Mouse (Mus musculus): Measurements from ENCODE around the gene Olah.
"Not testable (repeated sequence)": the region's sequence is repeated elsewhere in the genome, so short reads cannot be mapped to it uniquely, and the experiment has no call there.

The Olah gene

DNA sequence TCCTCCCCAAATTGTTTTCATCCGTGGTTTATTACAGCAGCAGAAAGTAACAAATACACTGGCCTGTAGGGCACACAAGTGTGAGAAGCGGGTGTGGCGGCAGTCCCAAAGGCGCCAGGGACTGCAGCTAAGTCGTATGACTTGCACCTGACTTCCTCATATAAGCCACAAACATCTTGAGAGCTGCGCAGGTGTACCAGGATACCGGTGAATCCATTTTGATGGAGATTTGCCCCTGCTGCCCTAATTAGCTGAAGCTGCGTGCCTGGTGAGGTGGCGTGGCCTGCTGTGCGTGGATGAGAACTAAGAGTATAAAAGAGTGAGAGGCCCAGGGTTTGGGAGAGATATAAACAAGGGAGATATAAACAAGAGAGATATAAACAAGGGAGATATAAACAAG is at the start of gene Olah:
TSS of gene Olah (minus strand) at position 101 of the 400 bp plus-strand sequence.
- not testable (repeated sequence) for DNase-seq

DNA sequence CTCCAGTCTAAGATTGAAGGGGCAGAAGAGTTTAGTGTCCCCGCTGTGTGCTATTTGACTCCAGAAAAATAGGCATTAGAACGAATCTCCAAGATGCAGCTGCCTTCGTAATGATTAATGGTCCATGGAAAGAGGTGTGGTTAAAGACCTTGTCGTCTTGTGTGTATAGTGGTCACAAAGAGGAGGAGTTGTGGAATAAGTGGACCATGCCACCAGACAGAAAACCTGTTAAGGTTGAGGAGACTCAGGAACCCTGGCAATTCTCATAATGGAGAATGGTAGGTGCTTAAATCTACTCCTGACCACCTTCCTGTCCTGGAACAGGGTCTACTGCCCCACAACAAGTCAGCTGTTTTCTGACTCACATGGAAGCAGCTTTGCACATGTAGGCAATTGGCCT is 49.0 kb upstream of the Olah start:
- no peak for DNase-seq

DNA sequence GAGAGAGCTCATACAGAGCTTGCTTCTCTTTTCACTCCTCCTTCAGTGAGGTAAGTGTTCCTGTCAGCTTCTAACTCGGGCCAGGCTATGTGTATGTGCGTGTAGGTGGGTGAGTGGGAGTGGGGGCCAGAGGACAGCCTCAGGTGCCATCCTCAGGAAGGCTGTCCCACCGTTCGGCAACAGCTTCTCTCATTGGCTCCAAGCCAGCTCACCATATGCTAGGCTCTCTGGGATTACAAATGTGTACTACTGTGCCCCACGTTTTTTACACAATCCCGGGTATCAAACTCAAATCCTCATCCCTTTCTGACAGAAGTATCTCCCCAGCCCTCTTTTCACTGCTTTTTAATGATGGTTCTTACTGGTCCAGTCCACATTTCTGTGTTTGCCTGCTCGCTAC is 47.2 kb upstream of the Olah start:
- no peak for DNase-seq

DNA sequence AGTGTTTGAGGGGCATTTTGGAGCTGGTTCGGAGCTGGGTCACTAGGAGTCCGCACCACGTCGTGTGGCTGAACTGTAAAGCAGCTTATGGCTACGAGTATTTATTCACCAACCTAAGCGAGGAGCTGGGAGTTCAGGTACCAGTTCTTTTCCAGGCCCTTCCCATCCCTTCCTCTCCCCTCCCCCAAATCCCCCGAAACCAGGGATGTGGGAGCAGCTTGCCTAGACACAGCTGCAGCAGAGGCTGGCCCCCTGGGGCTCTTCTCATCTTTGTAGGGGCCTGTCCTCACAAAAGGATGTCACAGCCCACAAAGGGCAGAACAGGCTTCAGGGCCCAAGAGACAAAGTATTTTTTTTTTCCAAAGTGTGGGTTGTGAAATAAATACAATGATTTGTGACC is 40.9 kb upstream of the Olah start:
- DNase-seq: no peak

DNA sequence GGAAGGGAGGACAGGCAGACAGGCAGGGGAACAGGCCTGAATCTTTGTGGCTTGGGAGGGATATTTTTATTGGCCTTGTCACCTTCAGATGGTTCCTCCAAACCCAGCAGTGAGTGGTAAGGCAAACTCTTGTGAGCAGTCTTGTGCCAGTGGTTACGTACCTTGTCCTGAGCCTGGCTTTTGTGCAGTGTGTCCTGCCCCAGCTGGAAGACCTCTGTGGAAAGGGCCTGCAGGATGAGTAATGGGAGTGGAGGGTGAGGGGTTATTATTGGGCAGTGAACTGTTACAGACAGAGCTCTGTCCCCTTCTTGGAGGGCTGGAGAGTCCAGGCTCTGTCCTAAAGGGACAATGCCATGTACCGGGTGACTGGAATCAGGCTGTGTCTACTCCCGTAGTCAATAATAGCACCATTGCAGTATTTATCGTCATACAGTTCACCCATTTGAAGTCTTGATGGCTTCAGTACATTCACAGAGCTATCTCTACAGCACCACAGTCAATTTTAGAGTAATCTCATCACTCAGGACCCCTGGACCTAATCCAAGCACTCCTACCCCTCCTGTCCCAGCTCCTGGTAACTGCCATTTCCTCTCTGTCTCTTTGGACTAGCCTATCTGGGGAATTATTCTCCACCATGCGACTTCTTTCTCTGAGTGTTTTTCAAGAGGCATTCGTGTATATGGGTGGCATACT is 38.5 kb upstream of the Olah start:
- no peak for DNase-seq

DNA sequence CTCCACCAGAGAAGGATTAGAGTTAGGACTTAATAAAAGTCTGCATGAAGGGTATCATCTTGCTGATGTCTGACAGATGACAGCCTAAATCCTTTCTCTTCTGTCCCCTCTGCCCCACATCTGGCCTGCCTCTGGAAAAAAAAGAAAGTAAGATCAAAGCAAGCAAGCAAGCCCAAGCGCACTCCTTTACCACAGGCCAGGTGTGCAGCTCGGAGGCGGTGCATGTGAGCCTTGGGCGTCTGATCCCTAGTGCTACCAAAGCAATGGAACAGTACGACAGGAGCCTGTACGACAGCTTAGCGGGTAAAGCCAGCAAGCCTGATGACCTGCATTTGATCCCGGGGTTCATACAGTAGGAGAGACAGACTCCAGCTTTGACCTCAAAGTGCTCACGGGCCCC is 33.9 kb upstream of the Olah start:
- DNase-seq: no peak

DNA sequence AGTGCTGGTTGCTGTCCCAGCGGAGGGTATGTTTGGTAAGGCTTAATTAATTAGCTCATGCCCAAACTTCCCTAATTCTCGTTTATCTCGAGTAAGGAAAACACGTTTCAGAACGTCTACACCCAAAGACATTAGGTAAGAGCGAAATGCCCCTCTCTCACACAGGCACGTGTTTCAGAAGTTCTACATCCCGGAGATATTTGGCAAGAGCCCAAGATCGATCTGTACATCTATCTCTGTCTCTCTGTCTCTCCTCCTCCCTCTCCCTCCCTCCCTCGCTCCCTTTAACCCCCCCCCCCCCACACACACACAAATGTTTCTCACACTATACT is 27.5 kb upstream of the Olah start:
- no peak for DNase-seq

DNA sequence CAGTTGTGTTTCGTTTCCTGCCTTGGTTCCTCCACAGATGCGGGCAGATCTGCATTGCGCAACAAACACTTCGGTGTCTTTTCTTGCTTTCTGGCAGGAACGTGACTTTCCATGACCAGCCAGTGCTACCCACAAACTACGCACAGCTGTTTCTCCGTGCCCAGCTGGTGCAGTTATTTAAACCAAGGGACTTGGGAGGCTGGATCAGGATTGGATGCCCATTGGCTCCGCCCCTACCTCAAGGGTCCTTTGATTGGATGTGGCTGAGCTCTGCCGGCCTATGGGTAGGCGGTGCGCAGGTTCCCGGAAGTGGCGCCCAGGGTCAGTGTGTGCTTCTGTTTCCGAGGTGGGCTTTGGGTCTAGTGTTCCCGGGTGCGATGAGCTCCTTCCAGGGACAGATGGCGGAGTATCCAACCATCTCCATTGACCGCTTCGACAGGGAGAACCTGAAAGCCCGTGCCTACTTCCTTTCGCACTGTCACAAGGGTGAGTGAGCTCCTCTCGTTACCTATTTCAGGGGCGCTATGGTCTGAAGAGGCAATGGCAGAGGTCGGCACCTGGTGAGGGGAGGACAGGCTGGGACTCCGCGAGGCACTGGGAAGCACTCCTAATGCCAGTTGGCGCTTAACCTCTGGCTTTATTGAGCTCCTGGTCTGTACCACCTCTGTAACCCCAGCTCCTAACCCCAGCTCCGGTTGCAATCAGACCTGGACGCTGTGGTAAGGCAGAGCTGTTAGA is 27.0 kb upstream of the Olah start, which contains the start of gene Dclre1c:
TSS of gene Dclre1c (plus strand) at position 291 of the 738 bp plus-strand sequence.
- peak; percentile 94 for DNase-seq

DNA sequence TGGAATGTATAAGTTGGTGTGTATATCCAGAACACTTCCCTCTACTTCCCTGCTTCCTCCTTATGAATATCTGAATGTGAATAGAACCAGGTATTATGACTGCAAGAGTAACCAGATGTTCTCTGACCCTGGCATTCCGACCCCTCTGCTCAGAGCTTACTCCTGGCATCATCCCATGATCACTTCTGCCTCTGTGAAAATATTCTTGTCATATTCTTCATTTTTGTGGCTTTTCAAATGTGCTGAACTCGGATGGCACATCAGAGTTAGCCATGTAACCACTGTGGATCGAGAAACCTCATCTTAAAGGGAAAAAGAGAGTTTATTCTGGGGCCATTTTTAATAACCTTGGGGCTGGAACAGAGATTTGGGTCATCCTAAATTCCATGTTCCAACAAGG is 25.5 kb upstream of the Olah start, which contains the start of gene Meig1:
TSS of gene Meig1 (minus strand) at position 101 of the 400 bp plus-strand sequence.
- no peak for DNase-seq

DNA sequence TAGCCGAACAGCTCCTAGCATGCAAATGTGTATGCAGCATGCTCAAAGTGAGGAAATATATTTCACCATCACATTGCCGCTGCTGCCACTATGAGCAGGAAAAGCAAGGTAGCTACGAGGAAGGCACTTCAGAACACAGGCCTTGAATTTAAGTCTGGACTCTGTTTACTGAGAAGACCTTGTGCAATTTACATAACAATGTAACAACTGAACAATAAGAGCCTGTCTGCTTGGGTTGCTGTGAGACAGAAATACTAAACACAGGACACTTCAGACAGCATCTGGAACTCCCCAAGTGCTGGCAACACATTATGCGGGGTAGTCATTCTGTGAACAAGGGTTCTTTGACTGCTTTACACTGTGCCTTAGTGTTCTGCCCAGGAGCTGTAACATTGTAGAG is 23.1 kb upstream of the Olah start:
- DNase-seq: no peak

DNA sequence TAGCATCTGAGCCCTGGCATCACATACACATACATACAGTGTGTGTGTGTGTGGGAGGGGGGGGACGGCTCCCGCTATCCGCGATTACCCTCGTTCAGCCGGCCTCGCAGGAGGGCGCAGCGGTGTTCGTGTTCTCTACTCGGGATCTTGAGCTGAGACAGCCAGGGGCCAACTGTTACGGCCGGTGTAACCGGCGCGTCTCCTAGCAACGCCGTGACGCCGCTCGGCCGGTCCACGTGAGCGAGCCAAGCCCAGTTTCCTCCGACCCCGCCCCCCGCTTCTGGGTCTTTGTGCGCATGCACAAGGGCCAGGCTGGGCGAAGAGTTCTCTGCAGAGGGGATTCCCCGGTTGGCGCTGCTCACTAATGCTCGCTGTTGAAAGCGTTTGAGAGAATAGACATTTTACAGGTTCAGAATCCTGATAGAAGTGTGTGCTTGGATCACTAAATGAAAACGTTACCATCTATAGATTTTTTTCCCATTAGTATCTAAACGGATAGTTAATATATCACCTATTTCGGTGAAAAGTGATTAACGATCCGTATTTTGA is 21.9 kb upstream of the Olah start:
- peak; percentile 97 for DNase-seq

DNA sequence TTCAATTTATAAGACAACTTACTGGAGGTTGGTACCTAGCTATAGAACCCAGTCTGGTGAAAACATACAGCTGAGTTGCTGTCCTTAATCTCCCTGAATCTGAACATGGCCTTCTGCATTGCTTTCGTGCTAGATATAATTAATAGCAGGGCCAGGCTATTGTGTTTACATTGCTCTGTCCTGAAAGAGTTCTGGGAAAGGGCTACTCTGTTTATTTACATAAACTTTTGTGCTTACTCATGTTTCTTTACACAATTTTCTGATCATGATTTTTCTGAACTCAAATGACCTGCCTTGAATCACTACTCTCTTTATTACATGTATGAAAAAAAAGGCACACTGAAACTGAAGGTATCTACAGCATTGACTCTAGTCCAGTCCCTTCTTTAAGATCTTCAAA is 18.7 kb upstream of the Olah start:
- DNase-seq: no peak

DNA sequence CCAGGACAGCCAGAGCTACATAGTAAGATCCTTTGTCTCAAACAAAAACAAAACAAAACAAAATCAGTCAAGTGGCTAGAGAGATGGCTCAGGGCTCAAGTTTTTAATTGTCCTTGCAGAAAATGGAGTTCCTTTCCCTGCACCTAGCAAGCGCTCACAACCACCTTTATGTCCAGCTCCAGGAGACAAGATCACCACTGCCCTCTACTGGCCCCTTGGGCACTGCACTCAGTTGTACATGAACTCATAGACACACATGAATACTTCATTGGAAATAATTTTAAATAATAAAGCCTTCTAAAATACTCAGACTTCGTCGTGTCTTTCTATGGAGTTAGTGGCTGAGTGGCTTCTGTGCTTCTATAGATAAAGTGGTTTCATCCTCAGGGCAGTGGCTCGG is 17.2 kb upstream of the Olah start:
- peak; percentile 81 for DNase-seq

DNA sequence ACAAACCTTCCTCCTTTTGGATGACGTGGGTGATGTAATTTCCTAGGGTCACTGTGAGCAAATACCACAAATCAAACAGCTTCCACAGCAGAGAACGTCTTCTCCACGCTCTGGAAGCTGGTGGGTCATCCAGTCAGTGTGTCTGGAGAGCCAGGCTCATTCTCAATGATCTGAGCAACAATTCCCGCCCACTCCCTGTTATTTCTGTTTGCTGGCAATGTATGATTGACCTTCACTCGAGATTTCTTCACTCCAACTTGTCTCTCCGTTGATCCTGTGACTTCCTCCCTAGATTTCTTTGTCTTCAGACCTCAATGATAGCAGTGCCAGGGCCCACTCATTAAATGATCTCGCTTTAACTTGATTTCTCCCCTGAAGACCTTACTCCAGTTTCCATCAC is 10.7 kb upstream of the Olah start:
- DNase-seq: no peak

DNA sequence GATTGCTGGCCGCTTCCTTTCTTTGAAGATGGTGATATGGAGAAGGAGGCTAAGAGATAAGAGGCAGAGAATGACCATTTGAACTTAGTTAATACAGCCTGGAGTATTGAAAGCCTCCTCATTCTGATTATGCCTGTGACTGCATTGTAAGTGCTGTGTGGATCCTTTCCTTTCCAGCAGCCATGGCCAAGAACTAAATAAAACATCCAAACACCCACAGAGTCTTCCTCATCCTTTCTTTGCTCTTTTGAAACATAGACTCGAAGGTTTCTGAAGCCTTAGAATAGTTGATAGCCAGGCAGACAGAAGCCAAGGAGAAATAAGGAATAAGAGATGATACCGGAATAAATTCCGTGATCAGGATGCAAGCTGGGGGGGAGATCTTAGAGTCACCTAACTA is 9.0 kb upstream of the Olah start:
- no peak for DNase-seq

DNA sequence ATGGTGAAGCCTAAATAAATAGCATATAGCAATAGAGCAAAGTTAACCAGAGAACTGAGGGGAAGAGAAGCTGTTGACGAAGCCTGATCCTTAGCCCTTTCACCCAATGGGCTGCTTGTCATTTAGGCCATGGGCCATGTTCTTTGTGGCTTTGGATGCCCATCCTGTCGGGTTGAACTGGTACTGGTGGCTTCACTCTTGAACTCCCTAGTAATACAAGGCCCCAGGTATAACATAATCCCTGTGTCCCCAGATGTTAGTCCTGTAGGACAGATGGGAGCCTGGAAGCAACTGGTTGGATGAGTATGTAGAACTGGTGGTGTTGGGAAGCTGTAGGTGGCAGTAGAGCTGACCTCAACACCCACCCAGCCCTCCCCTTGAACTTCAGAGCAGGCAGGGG is 5.1 kb downstream of the Olah start:
- DNase-seq: no peak

DNA sequence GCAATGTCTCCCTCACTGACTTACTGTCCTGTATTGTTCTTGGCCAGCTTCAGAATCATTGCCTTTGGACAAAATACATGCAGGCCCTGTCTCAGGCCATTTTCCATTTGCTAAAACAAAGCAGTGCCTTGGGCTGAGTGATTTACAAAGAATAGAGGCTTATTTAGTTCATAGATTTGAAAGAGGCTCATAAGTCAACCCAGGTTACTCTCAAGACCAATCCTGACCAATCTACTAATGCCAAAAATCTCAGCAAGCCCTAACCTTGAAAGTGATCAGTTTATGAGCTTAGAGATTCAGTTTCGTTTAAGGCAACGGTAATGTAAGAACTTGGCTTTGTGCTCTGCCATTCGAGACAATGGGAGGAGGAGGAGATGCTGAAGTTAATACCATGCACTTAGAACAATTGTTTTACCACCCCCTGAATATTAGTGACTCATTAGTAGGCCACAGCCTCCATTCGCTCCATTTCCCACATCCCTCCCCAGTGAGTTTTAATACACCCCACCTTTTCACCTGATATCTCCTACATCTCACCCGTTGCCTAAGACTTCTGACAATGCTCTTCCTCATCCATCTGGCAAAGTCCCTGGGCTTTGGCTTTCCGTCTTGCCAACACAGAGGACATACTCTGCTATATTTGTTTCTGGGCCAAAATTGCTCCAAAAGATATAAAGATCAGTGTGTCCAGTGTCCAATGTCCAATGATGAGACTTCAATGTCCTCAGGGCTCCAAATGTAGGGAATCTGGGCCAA is 9.7 kb downstream of the Olah start:
- no peak for DNase-seq

DNA sequence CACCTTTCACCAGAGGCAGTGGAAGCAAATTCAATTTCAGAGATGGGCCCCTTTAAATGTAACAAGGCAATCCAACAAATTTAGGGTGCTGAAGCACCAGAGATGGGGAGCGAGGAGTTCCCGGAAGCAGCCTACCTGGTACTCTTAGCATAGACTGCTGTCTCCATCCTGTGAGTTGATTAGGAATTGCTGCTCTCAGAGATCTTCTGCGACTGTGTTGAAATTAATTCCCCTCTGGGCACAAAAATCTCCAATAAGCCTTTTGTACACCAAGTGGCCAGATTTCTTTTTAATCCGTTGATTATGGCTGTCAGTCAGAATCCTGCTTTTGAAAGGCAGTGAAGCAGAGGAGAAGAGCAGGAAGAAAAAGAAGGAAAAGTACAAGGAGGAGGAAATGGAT is 31.9 kb downstream of the Olah start:
- DNase-seq: no peak

DNA sequence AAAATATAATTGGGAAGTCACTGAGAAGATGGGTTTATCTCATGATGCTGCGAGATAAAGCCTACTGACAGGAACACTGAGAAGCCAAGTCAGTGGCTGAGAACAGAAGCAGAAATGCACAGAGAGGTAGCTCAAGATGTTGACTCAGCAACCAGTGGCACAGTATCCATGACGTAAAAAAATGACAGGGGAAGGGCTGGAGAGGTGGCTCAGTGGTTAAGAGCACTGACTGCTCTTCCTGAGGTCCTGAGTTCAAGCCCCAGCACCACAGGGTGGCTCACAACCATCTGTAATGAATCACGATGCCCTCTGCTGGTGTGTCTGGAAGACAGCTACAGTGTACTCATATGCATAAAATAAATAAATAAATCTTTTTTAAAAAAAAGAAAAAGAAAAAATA is 35.9 kb downstream of the Olah start:
- no peak for DNase-seq

DNA sequence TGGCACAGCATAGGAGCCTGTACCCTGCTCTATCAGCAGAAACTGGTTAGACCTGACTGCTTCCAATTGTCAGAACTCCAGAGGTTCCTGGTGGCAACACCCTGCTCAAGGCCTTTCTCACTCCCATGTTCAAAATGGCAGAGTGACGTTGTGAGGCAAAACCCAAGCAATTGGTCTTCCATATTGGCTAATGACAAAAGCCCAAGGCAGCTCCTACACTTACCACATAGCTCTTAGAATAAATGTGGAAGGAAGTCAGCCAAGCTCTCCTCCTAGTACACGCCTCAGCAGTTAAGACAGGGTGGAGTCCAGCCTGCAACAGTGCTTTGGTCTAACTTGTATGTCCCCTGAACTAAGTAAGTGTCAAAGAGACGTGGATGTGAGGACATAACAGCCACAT is 39.1 kb downstream of the Olah start:
- no peak for DNase-seq

DNA sequence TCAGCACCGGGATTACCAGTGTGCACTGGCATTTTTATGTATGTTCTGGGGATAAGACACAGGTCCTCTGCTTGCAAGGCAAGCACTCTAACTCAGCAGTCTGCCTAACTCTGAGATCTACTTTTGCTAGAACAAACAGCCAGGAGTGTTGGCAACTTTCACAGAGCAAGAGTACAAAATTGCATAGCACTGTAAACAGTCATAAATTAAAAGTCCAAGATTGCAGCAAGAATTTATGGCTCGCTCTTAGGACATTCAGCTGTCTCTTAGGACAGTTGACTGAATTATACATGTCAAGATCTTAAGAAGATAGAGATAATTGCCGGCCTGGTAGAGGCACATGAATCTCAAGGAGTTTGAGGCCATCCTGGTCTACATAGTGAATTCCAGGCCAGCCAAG is 40.7 kb downstream of the Olah start:
- DNase-seq: no peak

DNA sequence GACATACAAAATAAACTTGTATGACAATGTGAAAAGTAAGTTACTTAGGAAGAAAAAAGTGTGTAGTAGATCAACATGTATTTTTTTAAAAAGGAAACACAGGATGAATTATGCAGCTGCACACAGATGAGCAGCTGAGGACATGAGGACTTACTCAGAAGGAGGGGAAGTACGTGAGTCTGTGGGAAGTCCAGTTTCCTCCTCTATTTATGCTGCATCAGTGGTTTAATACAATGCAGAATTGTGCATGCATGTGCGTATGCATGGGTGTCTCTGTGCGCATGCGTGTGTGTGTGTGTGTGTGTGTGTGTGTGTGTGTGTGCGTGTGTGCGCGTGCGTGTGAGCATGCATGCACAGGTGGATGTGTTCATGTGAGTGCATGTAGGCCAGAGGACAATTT is 41.2 kb downstream of the Olah start:
- DNase-seq: no peak

DNA sequence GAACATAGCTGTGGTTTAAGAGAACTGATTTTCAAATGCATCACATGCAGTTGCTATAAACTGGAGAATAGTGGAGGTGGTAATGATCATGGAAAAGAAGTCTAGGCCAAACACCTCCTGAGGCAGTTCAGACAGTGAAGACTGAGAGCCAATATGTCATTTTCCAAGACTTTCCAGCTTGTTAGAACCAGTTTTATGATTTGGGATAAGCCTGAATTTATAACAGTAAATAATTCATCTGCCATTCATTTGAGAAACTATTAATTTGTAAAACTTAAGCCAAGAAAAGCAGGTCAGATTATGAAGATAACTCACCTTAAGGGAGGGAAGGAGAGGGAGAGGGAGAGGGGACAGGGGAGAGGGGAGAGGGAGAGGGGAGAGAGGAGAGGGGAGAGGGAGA is 43.9 kb downstream of the Olah start:
- no peak for DNase-seq

DNA sequence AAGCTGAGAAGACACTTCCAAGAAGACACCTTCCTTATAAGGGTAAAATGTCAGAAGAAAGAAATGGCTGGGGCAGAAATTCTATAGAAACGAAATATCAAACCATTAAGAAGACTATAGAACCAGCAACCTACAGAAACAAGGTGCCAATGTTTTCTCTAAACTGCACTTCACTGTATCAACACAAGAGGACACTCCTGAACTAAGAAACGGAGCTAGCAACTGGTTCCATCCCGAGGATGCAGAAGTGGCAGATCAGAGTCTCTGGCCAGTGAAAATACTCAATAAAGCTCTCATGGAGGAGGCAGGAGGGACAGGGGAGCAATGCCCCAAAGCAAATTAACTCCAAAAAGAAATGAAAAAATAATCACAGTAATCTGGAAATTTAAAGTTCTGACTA is 48.1 kb downstream of the Olah start:
- peak; percentile 52 for DNase-seq

Data from kidney, adult 9 months (tissue).